In the genomic region with DNA sequence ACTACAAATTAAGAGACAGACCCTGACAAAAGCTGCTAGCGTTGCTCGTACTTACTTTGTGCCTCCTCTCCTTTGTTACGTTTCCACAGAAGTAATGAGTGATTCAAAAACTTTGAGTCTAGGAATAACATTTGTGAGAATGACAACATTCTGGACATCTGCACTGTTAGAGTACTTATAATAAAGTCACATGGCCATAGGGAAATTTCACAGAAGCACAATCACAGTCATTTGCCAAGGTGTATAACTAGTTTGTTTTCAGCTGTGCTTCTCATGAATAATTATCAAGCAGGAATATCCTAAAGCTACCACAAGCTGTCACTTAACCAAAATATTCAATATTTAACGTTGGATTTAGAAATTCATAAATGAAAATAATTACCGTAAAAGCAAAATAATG, we compare ENCODE assay signal across 18 mouse cellular contexts.
"Had no signal": no experiment of that assay in that cellular context is flagged by ENCODE, and none has a peak within 500 bp of the region (broad histone marks: within the 10 kb centered on the region; RNA-seq: fewer than 3 reads in every experiment).

No protein-coding gene starts in this region.

- H3K27ac ChIP-seq: lung, embryonic 15.5 days; macrophage; midbrain, embryonic 12.5 days; neural tube, embryonic 13.5 days; neural tube, embryonic 15.5 days had no signal

- H3K9ac ChIP-seq: lung, embryonic 15.5 days; midbrain, embryonic 12.5 days; neural tube, embryonic 13.5 days; neural tube, embryonic 15.5 days had no signal

- DNase-seq: lung, adult 2 months; lung, postnatal 14 days; midbrain, embryonic 14.5 days; retina, postnatal 1 day; right cerebral cortex, adult 18-20 months; right cerebral cortex, postnatal 4 days; spleen, adult 18-20 months; thymus, adult 18-20 months; thymus, postnatal 14 days; thymus, postnatal 36 days had no signal

- ATAC-seq: midbrain, embryonic 16.5 days had no signal

- H3K4me1 ChIP-seq: lung, embryonic 15.5 days; megakaryocyte, embryonic 14.5 days; midbrain, embryonic 12.5 days; neural tube, embryonic 15.5 days had no signal

- H3K4me2 ChIP-seq: lung, embryonic 15.5 days; midbrain, embryonic 12.5 days; neural tube, embryonic 13.5 days; neural tube, embryonic 15.5 days had no signal

- H3K27me3 ChIP-seq: lung, embryonic 15.5 days; megakaryocyte, embryonic 14.5 days; midbrain, embryonic 12.5 days; neural tube, embryonic 13.5 days; neural tube, embryonic 15.5 days had no signal

- H3K9me3 ChIP-seq: lung, embryonic 15.5 days; megakaryocyte, embryonic 14.5 days; midbrain, embryonic 12.5 days; neural tube, embryonic 13.5 days; neural tube, embryonic 15.5 days had no signal

- H3K36me3 ChIP-seq: lung, embryonic 15.5 days; midbrain, embryonic 12.5 days; neural tube, embryonic 13.5 days; neural tube, embryonic 15.5 days had no signal

- H3K4me3 ChIP-seq: lung, embryonic 15.5 days; megakaryocyte, embryonic 14.5 days; midbrain, embryonic 12.5 days; myocyte; neural tube, embryonic 13.5 days; neural tube, embryonic 15.5 days had no signal
